Mouse (Mus musculus): Measurements from ENCODE around the gene Adcy5.

- no peak for TF ChIP-seq CTCF (IDR thresholded peaks at IDR 0.05; ENCODE audit: low read depth, low read length)
- TF ChIP-seq POLR2A (IDR thresholded peaks at IDR 0.05; ENCODE audit: extremely low read depth, insufficient read depth, low read length) = no peak
Observed at GRCm38 (mm10) chr16:35113496-35113895, 41.2 kb upstream of the Adcy5 start.

Data from liver, adult 2 months (tissue).